Mouse (Mus musculus) heart, embryonic 11.5 days (tissue): Measurements from ENCODE around the gene Rmnd5b. TPM values are rescaled to one million over a fixed set of nuclear protein-coding genes. Genes with fewer than 3 reads are reported as not detected.

Experiments
- ATAC-seq: fragments of 200-750 bp; cut with Nextera tagmentation; replicated peaks from 2 replicates; pipeline ENCODE4 v1.8.0; 2017; ENCODE audit warnings: moderate library complexity; ENCODE audit not compliant: insufficient number of reproducible peaks, low FRiP score, low TSS enrichment
- H3K27ac ChIP-seq: fragments of 300-500 bp; sonication (generic); 2 replicates; pipeline ENCODE4 v1.5.1; 2014; ENCODE audit warnings: mild to moderate bottlenecking, low read depth, low read length
- H3K27me3 ChIP-seq: fragments of 300-500 bp; sonication (generic); 2 replicates; pipeline ENCODE4 v1.6.1; 2014; ENCODE audit warnings: mild to moderate bottlenecking, low read length, mixed read lengths; ENCODE audit not compliant: control insufficient read depth, insufficient read depth
- H3K36me3 ChIP-seq: fragments of 300-500 bp; sonication (generic); 2 replicates; pipeline ENCODE4 v1.6.1; 2014; ENCODE audit warnings: mild to moderate bottlenecking, low read length, moderate library complexity, mixed read lengths; ENCODE audit not compliant: control insufficient read depth, insufficient read depth
- H3K4me1 ChIP-seq: fragments of 300-500 bp; sonication (generic); 2 replicates; pipeline ENCODE4 v1.6.1; 2014; ENCODE audit warnings: low read length; ENCODE audit not compliant: control insufficient read depth, insufficient read depth
- H3K4me2 ChIP-seq: fragments of 300-500 bp; sonication (generic); 2 replicates; pipeline ENCODE4 v1.6.1; 2014; ENCODE audit warnings: mild to moderate bottlenecking, moderate library complexity
- H3K4me3 ChIP-seq: fragments of 300-500 bp; sonication (generic); 2 replicates; pipeline ENCODE4 v1.5.1; 2014; ENCODE audit warnings: low read depth, low read length
- H3K9ac ChIP-seq: fragments of 300-500 bp; sonication (generic); 2 replicates; pipeline ENCODE4 v1.6.1; 2014; ENCODE audit warnings: mild to moderate bottlenecking, low read depth, low read length, moderate library complexity
- H3K9me3 ChIP-seq: fragments of 300-500 bp; sonication (generic); replicated peaks from 2 replicates; pipeline ENCODE4 v1.6.1; 2016; ENCODE audit warnings: low read length; ENCODE audit not compliant: control insufficient read depth
- WGBS: fragments of 180-500 bp; shearing (Covaris S2); extraction: QIAGEN DNeasy Blood & Tissue Kit; methylation state at CpG from one replicate; pipeline ENCODE4 v1.1.7; 2014; ENCODE audit not compliant: insufficient replicate concordance; 5-methylcytosine and 5-hydroxymethylcytosine counted together
- polyA plus RNA-seq: library from polyadenylated mRNA; unstranded; fragments of >200 nt; fragmentation: Nextera tagmentation; extraction: Ambion mirVana; gene quantifications from 2 replicates; pipeline ENCODE4 v1.2.1, GENCODE M21; 2014

Gene Rmnd5b
- polyA plus RNA-seq, 1 experiment from 2014 or later = 32.2 TPM

DNA sequence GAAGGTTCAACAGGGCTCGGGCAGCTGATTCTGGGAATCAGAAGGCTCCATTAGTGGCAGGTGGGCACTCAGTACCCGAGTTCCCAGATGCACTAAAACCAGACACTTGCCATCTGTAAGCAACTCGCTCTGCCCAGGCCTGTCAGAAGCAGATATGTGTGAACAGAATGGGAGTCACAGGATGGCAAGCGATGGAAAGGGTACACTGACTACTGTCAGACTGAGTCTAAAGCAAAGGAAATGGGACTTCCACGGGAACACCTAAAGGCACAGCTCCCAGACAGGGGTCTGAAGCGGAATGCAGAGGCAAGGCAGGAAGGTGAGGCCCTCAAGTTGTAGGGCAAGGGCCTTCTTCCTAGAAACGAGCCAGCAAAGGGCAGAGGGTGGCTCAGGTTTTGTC, 10.5 kb upstream of the Rmnd5b start:
- WGBS = 77% methylated on average over 7 of the region's 7 CpGs
- ATAC-seq = no peak
- H3K4me2 ChIP-seq = no peak overlapping the region
- no peak overlapping the region for H3K27ac ChIP-seq
- H3K4me3 ChIP-seq = no peak overlapping the region
- peaks cover 34% of the 10 kb centered on the region for H3K4me1 ChIP-seq
- H3K9ac ChIP-seq = no peak overlapping the region
- H3K27me3 ChIP-seq = peaks cover 6% of the 10 kb centered on the region; the same call in 1 of the 2 replicates
- no peaks in the 10 kb centered on the region for H3K9me3 ChIP-seq
- peaks cover 3% of the 10 kb centered on the region for H3K36me3 ChIP-seq

DNA sequence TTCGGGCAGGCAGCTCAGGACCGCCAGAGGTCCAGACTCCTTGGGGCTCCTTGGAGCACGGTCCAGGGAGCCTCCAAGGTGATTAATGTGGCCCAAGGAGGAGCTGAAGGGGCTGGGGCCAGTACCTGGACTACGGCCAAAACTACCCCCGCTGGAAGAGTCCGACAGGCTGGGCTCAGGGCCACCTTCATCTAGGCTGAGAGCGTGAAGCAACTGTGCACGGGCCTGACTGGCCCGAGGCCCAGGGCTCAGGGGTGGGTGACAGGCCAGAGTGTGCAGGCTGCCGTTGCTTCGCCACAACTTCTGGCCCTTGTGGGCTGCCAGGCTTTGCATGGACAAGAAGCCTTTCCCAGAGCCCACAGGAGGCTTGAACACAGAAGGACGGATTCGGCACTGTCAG, 9.6 kb upstream of the Rmnd5b start:
- no peak overlapping the region for H3K27ac ChIP-seq
- no peak overlapping the region for H3K4me2 ChIP-seq
- no peak overlapping the region for H3K4me3 ChIP-seq
- H3K4me1 ChIP-seq = peaks cover 31% of the 10 kb centered on the region
- H3K36me3 ChIP-seq = peaks cover 3% of the 10 kb centered on the region
- H3K9me3 ChIP-seq = no peaks in the 10 kb centered on the region
- ATAC-seq = no peak
- H3K9ac ChIP-seq = no peak overlapping the region
- WGBS = 87% methylated on average over 13 of the region's 13 CpGs
- H3K27me3 ChIP-seq = peaks cover 6% of the 10 kb centered on the region; the same call in 1 of the 2 replicates

GRCm38 (mm10) chr11:51644217-51644616, 8.5 kb upstream of the Rmnd5b start:
- ATAC-seq = no peak
- Histone ChIP-seq H3K9ac (no peak overlapping the region), H3K27ac (no peak overlapping the region), H3K4me1 (peaks cover 22% of the 10 kb centered on the region), H3K9me3 (no peaks in the 10 kb centered on the region), H3K4me2 (no peak overlapping the region), H3K27me3 (peaks cover 6% of the 10 kb centered on the region; the same call in 1 of the 2 replicates), H3K4me3 (no peak overlapping the region), H3K36me3 (peaks cover 3% of the 10 kb centered on the region)
- WGBS = 67% methylated on average over 16 of the region's 16 CpGs

- no peak for ATAC-seq
- WGBS = 39% methylated on average over 15 of the region's 15 CpGs
- Histone ChIP-seq H3K9me3 (no peaks in the 10 kb centered on the region), H3K4me1 (peaks cover 17% of the 10 kb centered on the region), H3K4me3 (no peak overlapping the region; the same call in 1 of the 2 replicates), H3K27me3 (peaks cover 4% of the 10 kb centered on the region; the same call in 1 of the 2 replicates), H3K36me3 (peaks cover 3% of the 10 kb centered on the region), H3K4me2 (peak overlapping the region; percentile 33; the same call in 1 of the 2 replicates), H3K27ac (no peak overlapping the region), H3K9ac (peak overlapping the region; percentile 30; the same call in 1 of the 2 replicates)
Observed at GRCm38 (mm10) chr11:51643761-51644160, 8.1 kb upstream of the Rmnd5b start.

DNA sequence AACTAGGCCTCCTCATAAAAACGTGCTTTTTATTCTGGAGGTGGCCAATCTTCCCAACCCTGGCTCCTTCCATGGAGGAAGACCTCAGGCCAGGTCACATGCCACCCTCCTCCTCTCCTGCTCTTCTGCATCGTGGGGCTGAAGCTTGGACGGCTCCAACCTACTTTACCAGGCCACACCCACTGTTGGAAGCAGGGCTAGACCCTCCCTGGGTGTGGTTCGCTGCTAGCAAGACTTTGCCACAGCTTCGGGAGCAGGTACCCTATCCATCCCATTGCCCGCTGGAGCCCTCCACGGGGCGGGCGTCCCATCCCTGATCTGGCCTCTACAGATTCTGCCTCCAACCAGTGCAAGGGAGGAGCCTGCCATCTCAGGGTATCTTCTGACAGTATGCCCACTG, 7.5 kb upstream of the Rmnd5b start:
- Histone ChIP-seq H3K36me3 (peaks cover 3% of the 10 kb centered on the region), H3K4me2 (peak overlapping the region; percentile 33; the same call in 1 of the 2 replicates), H3K4me3 (no peak overlapping the region), H3K27ac (no peak overlapping the region), H3K9ac (no peak overlapping the region), H3K9me3 (no peaks in the 10 kb centered on the region), H3K27me3 (peaks cover 4% of the 10 kb centered on the region; the same call in 1 of the 2 replicates), H3K4me1 (peaks cover 13% of the 10 kb centered on the region; the same call in 1 of the 2 replicates)
- 55% methylated on average over 9 of the region's 9 CpGs for WGBS
- no peak for ATAC-seq

GRCm38 (mm10) chr11:51640748-51641147, 5.1 kb upstream of the Rmnd5b start:
- WGBS = 72% methylated on average over 7 of the region's 7 CpGs
- Histone ChIP-seq H3K27me3 (peaks cover 4% of the 10 kb centered on the region; the same call in 1 of the 2 replicates), H3K4me2 (no peak overlapping the region), H3K9me3 (no peaks in the 10 kb centered on the region), H3K9ac (no peak overlapping the region), H3K27ac (no peak overlapping the region), H3K36me3 (peaks cover 3% of the 10 kb centered on the region), H3K4me1 (peaks cover 14% of the 10 kb centered on the region; the same call in 1 of the 2 replicates), H3K4me3 (no peak overlapping the region)
- ATAC-seq = no peak

DNA sequence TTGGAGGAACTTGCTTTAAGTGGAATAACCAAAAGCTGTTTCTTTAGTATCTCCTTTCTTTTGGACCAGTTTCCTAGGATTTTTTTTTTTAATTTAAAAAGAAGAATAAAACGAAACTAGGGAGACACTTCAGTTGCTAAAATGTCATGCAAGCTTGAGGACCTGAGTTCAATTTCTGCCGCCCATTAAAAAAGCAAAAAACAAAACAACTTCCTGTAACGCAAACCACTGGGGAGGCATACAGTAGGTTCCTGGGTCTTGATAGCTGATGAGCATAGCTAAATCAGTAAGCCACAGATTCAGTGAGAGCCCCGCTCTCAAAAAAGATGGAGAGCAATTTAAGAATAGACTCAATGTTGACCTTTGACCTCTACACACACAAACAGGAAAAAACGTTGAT, 2.8 kb upstream of the Rmnd5b start:
- Histone ChIP-seq H3K4me3 (no peak overlapping the region), H3K9ac (no peak overlapping the region), H3K9me3 (no peaks in the 10 kb centered on the region), H3K4me1 (peaks cover 12% of the 10 kb centered on the region; the same call in 1 of the 2 replicates), H3K27me3 (peaks cover 2% of the 10 kb centered on the region; the same call in 1 of the 2 replicates), H3K27ac (peak overlapping the region; percentile 37; the same call in 1 of the 2 replicates), H3K36me3 (no peaks in the 10 kb centered on the region; the same call in 1 of the 2 replicates), H3K4me2 (peak overlapping the region; percentile 53; the same call in 1 of the 2 replicates)
- 66% methylated on average over 5 of the region's 5 CpGs for WGBS
- ATAC-seq = no peak

- WGBS = 5% methylated on average over 17 of the region's 17 CpGs
- H3K27ac ChIP-seq = peak overlapping the region; percentile 37; the same call in 1 of the 2 replicates
- H3K4me1 ChIP-seq = peaks cover 8% of the 10 kb centered on the region; the same call in 1 of the 2 replicates
- no peak overlapping the region for H3K4me3 ChIP-seq
- H3K36me3 ChIP-seq = no peaks in the 10 kb centered on the region
- no peaks in the 10 kb centered on the region for H3K27me3 ChIP-seq
- ATAC-seq = no peak
- H3K9me3 ChIP-seq = no peaks in the 10 kb centered on the region
- peak overlapping the region; percentile 53 for H3K4me2 ChIP-seq
- peak overlapping the region; percentile 6; the same call in 1 of the 2 replicates for H3K9ac ChIP-seq
Observed at GRCm38 (mm10) chr11:51637971-51638414, 2.3 kb upstream of the Rmnd5b start.

- Histone ChIP-seq H3K4me1 (peaks cover 6% of the 10 kb centered on the region; the same call in 1 of the 2 replicates), H3K27ac (peak overlapping the region; percentile 79), H3K4me3 (peak overlapping the region; percentile 76), H3K4me2 (peak overlapping the region; percentile 88), H3K9ac (peak overlapping the region; percentile 87), H3K9me3 (no peaks in the 10 kb centered on the region), H3K36me3 (no peaks in the 10 kb centered on the region), H3K27me3 (no peaks in the 10 kb centered on the region)
- WGBS = 3% methylated on average over 6 of the region's 6 CpGs
- no peak; the same call in 1 of the 2 replicates for ATAC-seq
Observed at GRCm38 (mm10) chr11:51636323-51636684, 608 bp upstream of the Rmnd5b start.
